Mouse (Mus musculus): Measurements from ENCODE around the gene Slco3a1.

DNA sequence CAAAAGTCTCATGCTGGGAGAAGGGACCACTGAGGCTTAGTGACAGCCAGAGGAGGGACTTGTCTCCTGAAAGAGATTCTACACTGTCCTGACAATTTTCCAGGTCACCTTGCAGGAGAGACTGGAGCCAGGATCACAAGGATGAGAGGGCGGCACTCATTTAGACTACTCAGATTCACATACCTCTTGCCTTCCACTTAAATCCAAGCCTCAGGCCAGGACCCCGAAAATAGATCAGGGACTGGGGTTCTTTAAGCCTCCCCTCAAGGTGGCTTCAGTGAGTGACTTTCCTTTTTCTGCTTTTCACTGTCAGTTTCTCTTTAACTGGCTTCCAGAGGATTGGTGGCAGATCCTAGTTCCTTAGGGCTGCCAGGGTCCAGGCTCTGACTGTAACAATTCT, 133.0 kb downstream of the Slco3a1 start:
- TF ChIP-seq CTCF (IDR thresholded peaks at IDR 0.05; ENCODE audit: low read depth, low read length) (no peak), POLR2A (IDR thresholded peaks at IDR 0.05; ENCODE audit: insufficient read depth, low read length) (no peak), EP300 (IDR thresholded peaks at IDR 0.05; ENCODE audit: insufficient read depth, low read depth, low read length) (no peak)

All from ES-Bruce4 (cell line).